ENCODE assay signal across 15 mouse cellular contexts in genomic region chr12:101947986-101948385, GRCm38 (mm10).
"Had no signal": no experiment of that assay in that cellular context is flagged by ENCODE, and none has a peak within 500 bp of the region (broad histone marks: within the 10 kb centered on the region; RNA-seq: fewer than 3 reads in every experiment).

No protein-coding gene starts in this region.

- DNase-seq: kidney, adult 8-10 months; kidney, postnatal 25 days; layer of hippocampus, adult 9-11 months; lung, postnatal 14 days; right cerebral cortex, postnatal 4 days; spleen, adult 18-20 months; thymus, adult 2 months; thymus, postnatal 25 days had no signal

- ATAC-seq: inflammation-experienced regulatory T-cells, adult 6 months; intestine, postnatal 0 days; midbrain, embryonic 13.5 days had no signal

- H3K4me3 ChIP-seq: limb, embryonic 15.5 days; liver, embryonic 12.5 days; lung, embryonic 15.5 days; midbrain, embryonic 13.5 days had no signal

- H3K27ac ChIP-seq: limb, embryonic 15.5 days; liver, embryonic 12.5 days; lung, embryonic 15.5 days; macrophage; midbrain, embryonic 13.5 days had no signal
